Mouse (Mus musculus): Measurements from ENCODE around the gene Arl8a.

Gene Arl8a

GRCm38 (mm10) chr1:135133678-135134435 lies 12.8 kb upstream of the Arl8a start:
- peak in 1 of 2 experiments; percentile 56 for DNase-seq (ENCODE audit: low spot score in 2 of 2)

DNA sequence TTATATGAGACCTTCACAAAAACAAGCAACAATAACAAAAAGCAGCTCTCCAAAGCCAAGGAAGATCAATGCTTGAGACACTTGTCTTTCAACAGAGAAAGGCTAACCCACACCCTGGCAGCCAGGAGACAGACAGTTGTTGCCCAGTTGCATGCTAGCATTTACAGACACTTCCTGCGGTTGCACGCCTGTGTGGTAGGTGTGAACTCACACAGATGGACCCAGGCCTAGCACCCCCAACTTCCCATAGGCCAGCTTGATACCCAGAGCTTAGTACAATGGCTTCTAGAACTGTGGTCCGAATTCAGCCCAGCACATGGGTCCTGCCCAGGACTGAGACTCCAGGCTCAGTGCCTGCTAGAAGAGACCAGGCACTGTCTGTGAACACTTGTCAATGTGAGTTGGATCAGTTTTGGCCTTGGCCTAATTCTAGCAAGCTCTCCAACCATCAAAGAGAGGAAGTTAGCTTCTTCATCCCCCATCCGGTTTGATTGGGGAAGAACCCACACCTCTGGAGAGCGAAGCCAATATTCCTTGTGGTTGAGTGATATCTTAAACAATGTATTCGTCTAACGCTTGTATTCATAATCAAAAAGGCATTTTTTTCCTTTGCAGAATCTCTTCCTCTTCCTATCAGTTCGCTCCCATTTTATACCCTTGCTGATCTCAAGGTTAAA lies 11.4 kb upstream of the Arl8a start:
- no peak for DNase-seq (ENCODE audit: low spot score in 2 of 2)

GRCm38 (mm10) chr1:135136500-135136899 lies 10.1 kb upstream of the Arl8a start:
- peak; percentile 71 to 87 for DNase-seq (ENCODE audit: low spot score in 2 of 2)

GRCm38 (mm10) chr1:135139906-135140305 lies 6.7 kb upstream of the Arl8a start:
- no peak for DNase-seq (ENCODE audit: low spot score in 2 of 2)

- no peak for DNase-seq (ENCODE audit: low spot score in 2 of 2)
These were observed 4.2 kb upstream of the Arl8a start for GRCm38 (mm10) chr1:135142452-135142851.

DNA sequence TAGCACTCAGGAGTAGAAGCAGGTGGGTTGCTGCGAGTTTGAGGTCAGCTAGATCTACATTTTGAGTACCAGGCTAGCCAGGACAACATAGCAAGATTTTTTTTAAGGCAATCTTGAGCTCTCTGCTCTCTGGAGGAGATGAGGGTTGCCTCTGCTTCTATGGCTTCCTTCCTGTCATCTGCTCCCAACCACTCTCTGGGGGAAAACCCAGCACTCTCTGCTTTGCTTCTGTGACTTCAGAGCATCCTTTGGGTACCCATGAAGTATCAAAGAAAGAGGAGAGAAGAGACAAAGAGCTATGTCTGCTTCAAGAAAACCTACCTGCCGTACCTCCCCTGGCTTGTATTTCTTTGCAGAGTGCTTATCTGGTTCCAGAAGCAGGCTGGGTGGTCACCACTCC lies 2.7 kb upstream of the Arl8a start:
- DNase-seq (ENCODE audit: low spot score in 2 of 2) = peak in 1 of 2 experiments; percentile 10

GRCm38 (mm10) chr1:135146946-135147701 lies 500 bp downstream of the Arl8a start:
- DNase-seq (ENCODE audit: low spot score in 2 of 2) = peak; percentile 79 to 87

DNA sequence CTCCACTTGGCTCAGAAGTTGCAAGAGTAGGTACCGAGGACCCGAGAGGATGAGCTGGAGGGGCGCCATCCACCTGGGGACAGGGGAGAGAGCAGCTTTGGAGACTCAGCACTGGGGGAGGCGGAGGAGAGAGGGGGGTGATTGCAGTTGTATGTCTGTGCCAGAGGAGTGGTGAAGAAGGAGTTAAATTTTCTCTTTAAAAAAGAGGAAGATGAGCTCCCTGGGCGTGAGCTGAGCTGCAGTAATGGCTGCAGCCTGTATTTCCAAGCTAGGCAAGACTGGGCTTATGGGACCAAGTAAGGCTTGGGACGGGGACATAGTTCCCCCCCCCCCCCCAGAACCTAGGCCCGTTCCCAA lies 1.1 kb downstream of the Arl8a start:
- DNase-seq (ENCODE audit: low spot score in 2 of 2) = no peak

- peak in 1 of 2 experiments; percentile 58 for DNase-seq (ENCODE audit: low spot score in 2 of 2)
These were observed 1.9 kb downstream of the Arl8a start for GRCm38 (mm10) chr1:135148476-135148875.

DNA sequence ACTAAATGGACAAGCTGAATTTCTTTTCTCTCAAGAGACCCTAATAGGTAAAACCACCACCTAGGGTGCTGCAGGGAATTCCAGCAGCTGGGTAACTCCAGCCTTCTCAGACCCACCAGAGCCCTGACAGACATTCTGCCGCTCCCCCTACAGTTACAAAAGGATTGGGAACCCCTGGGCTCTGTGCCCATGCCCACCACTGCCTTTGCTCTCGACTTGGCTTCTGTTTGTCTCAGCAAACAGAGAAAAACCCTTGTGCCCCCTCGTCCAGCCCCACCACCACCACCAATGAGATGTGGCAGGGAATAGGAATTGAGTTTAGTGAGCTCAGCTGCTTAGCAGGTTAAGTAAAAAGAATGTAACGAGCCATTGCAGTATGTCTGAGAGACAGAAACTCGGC lies 2.4 kb downstream of the Arl8a start:
- peak in 1 of 2 experiments; percentile 56 for DNase-seq (ENCODE audit: low spot score in 2 of 2)

DNA sequence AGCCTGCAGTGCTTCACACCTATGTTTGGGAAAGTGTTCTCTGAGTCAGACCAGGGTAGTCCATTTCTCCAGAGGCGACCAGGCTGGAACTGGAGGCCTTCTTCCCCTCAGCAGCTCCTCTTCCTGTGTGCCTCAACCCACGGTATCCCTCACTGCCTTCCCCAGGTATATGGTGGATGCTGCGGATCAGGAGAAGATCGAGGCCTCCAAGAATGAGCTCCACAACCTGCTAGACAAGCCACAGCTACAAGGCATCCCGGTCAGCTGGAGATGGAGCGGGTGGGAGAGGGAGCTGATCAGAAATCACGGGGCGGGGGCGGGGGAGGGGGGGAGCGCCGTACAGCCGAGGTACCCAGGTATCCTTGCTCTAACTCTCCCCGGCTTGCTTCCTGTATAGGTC lies 7.4 kb downstream of the Arl8a start:
- no peak for DNase-seq (ENCODE audit: low spot score in 2 of 2)

DNA sequence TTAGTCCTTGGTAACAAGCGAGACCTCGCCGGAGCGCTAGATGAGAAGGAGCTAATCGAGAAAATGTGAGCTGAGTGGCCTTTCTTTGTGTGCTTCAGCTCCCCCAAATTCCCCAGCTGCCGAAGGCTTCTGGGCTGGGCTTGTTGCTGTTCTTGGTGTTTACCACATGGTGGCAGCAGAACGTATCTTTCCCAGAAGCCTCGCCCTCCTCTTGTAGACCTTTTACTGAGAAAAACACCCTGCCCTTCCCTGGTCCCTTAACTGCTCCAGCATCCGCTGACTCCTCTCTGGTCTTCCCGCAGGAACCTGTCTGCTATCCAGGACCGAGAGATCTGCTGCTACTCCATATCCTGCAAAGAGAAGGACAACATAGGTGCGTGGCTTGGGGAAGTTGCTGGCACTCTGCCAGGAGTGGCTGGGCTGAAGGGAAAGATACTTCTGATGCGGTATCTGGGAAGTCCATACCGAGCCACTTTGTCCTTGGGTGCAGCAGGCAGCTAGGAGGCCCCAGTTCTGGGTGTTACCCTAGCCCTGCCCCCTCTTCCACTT lies 7.9 kb downstream of the Arl8a start:
- DNase-seq (ENCODE audit: low spot score in 2 of 2) = peak; percentile 70 to 87

DNA sequence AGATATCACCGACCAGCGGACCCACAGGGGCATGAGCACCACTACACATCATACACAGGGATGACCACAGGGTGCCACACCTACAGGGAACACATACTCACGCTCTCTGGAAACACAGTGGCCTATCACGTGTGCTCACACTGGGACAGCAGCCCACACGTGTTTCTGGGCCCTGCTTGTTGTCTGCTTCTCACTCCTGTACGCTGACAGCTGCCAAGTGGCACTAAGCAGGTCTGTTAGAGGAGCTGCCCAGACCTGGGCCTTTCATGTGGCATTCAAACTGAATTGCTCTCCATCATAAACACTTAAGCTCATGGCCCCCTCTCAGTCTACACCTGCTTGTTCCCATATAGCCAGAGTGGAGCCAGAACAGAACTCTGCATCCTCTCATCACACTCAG lies 9.7 kb downstream of the Arl8a start:
- DNase-seq (ENCODE audit: low spot score in 2 of 2) = no peak

GRCm38 (mm10) chr1:135158633-135159032 lies 12.0 kb downstream of the Arl8a start:
- no peak for DNase-seq (ENCODE audit: low spot score in 2 of 2)

DNA sequence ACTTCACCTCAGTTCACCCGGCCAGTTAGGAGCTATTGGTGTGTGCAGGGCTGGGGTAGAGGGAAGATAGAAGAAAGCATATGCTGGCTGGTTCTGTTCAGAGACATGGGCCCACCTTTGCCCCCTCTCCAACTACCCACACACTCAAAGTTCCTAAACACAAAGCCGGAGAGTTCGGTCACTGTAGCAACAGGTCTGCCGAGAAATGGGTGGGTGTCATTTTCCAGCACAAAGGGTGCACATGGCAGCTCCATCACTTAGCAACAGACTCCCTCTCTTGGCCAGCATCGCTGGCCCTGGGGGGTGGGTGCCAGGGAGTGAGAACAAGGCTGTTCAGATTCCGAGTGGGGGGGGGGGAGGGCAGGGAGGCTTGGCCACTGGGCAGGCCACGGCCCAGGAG lies 12.4 kb downstream of the Arl8a start:
- DNase-seq (ENCODE audit: low spot score in 2 of 2) = no peak

GRCm38 (mm10) chr1:135159556-135160123 lies 13.0 kb downstream of the Arl8a start:
- no peak for DNase-seq (ENCODE audit: low spot score in 2 of 2)

DNA sequence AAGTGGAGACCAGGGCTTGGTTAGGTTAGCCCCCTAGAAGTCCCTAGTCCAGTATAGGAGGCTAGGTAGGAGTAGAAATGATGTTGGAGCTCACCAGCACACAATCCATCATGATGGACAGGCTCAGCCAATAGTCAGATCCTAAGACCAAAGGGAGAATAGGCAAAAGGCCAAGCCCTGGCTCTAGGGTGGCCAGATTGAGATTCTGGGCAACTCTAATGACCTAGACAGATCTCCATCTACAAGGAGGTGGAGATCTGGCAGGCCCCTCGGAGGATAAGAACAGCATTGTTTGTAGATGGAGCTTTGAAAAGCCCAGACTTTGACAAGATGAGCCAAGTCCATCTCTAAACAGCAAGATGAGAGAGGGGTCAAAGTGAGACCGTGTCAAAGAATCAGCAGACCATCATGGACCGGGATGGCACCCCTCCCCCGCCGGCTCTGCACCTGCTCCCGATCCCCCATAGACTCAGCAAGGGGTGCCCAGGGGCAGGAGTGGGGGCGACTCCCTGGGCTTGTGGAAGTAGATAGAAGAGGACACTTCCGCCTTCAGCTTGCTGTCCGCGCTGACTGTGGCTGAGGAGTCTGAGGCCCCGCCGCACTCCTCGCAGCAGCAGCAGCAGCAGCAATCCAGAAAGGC lies 13.9 kb downstream of the Arl8a start:
- DNase-seq (ENCODE audit: low spot score in 2 of 2) = no peak

DNA sequence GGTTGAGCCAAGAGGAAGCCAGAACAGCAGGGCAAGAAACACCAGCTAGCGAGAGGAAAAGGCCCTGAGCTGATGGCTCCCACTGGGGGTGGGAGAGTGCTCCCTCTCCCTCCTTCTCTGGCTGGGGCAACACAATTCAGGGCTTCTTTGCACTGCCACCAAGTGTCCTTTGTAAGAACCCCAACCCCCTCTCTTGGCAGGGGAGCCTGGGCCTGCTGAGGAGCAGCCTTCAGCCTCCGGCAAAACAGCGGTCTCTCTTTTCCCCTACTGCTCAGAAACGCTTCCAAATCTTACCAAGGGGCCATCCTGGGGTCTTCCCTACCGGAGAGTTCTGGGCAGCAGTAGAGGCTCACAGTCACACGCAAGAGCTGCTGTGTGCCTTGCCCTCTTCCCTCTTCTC lies 16.1 kb downstream of the Arl8a start:
- DNase-seq (ENCODE audit: low spot score in 2 of 2) = no peak

DNA sequence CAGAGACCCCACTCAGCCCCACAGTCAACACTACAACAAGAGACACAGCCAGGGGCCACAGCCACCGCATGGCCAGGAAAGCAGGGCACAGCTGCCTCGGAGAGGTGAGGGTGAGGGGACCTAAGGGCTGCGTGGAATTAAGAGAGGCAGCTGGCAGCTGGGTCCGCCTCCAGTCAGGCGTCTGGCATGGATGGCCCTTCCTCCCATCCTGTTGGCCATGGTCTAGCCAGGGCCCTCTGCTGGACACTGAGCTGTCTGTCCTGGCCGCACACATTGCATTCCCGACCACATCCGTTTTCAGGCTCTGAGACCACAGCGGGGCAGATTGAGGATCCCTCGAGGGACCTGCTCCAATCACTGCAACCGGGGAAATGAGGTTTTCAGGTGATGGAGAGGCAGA lies 20.8 kb downstream of the Arl8a start, which contains the start of gene Gpr37l1:
Gpr37l1 (minus strand) TSS at position 247 of the 400 bp plus-strand sequence.
- no peak for DNase-seq (ENCODE audit: low spot score in 2 of 2)

DNA sequence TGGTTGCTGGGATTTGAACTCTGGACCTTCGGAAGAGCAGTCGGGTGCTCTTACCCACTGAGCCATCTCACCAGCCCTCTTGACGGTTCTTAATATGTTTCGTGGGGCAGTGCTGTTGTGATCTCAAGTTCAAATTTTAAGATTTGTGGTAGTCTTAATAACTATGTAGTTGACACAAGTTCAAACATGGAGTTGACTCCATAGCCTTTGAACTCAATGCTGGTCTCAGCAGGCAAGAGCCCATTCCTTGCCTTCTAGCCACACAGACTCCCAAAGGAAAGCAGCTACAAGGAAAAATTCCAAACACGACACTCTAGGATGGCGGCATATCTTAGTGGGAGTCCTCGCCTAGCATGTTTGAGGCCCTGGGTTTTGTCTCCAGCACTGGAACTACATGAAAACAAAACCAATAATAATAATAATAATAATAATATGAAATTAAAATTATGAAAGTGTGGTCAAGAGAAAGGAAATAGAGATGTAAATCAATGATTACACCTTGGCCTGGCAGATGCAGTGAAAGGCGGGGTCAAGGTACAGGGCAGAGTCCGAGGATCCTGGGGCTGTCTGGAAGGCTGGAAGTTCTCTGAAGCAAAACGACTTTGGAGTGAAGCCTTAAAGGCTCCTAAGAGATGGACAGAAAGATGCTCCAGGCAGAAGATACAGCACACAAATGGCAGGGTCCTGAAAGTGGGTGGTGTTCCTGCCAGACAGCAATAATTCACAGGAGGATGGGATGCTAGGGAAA lies 22.0 kb downstream of the Arl8a start:
- no peak for DNase-seq (ENCODE audit: low spot score in 2 of 2)

Data from spleen, postnatal 4 days (tissue).